8 mouse cellular contexts compared by ENCODE assay signal in genomic region chr7:44304463-44304774, GRCm38 (mm10). TPM values are rescaled to one million over a fixed set of nuclear protein-coding genes. Genes with fewer than 3 reads are reported as not detected.
DNase-seq lines count a peak whose midpoint lies in the region; ATAC-seq and TF ChIP-seq lines count a peak whose summit lies in the region.

No protein-coding gene starts in this region.

- no peaks in the 10 kb centered on the region for H3K9me3 ChIP-seq in heart, postnatal 0 days (replicated peaks; ENCODE audit: control insufficient read depth, low read length)
- no peaks in the 10 kb centered on the region for H3K9me3 ChIP-seq in hindbrain, embryonic 15.5 days
- H3K9me3 ChIP-seq in midbrain, embryonic 13.5 days = no peaks in the 10 kb centered on the region

- H3K4me2 ChIP-seq in heart, postnatal 0 days (ENCODE audit: low read depth, low read length) = peak overlapping the region; percentile 75
- peak overlapping the region; percentile 65 for H3K4me2 ChIP-seq in hindbrain, embryonic 15.5 days
- H3K4me2 ChIP-seq in midbrain, embryonic 13.5 days (replicated peaks) = peak overlapping the region; percentile 75

- H3K27ac ChIP-seq in heart, postnatal 0 days (ENCODE audit: low read depth) = peak overlapping the region; percentile 79
- peak overlapping the region; percentile 86 for H3K27ac ChIP-seq in bone marrow, adult 2 months (ENCODE audit: control insufficient read depth, insufficient read depth, low read depth, low read length, poor library complexity)
- peak overlapping the region; percentile 93 for H3K27ac ChIP-seq in hindbrain, embryonic 15.5 days (replicated peaks)
- H3K27ac ChIP-seq in midbrain, embryonic 13.5 days = peak overlapping the region; percentile 97

- TF ChIP-seq CTCF in heart, postnatal 0 days (IDR thresholded peaks at IDR 0.05; ENCODE audit: low read depth) = no peak
- TF ChIP-seq CTCF in bone marrow, adult 2 months (IDR thresholded peaks at IDR 0.05; ENCODE audit: control insufficient read depth, insufficient read depth, low read length) = no peak

- no peak for TF ChIP-seq POLR2A in bone marrow, adult 2 months (IDR thresholded peaks at IDR 0.05; ENCODE audit: borderline replicate concordance, control insufficient read depth, low read depth, low read length)

- peak overlapping the region; percentile 59 for H3K4me3 ChIP-seq in heart, postnatal 0 days (ENCODE audit: low read depth, low read length)
- peak overlapping the region; percentile 74 for H3K4me3 ChIP-seq in bone marrow, adult 2 months (replicated peaks; ENCODE audit: control insufficient read depth, low read depth, low read length)
- H3K4me3 ChIP-seq in hindbrain, embryonic 15.5 days = peak overlapping the region; percentile 69
- peak overlapping the region; percentile 74 for H3K4me3 ChIP-seq in midbrain, embryonic 13.5 days (replicated peaks)

- TF ChIP-seq EP300 in heart, postnatal 0 days (IDR thresholded peaks at IDR 0.05; ENCODE audit: low read depth) = no peak

- H3K27me3 ChIP-seq in heart, postnatal 0 days (ENCODE audit: control insufficient read depth, insufficient read depth, low read length) = peaks cover 8% of the 10 kb centered on the region; the same call in 1 of the 2 replicates
- H3K27me3 ChIP-seq in hindbrain, embryonic 15.5 days = no peaks in the 10 kb centered on the region
- H3K27me3 ChIP-seq in midbrain, embryonic 13.5 days = peaks cover 12% of the 10 kb centered on the region; the same call in 1 of the 2 replicates

- H3K4me1 ChIP-seq in heart, postnatal 0 days (ENCODE audit: control insufficient read depth, insufficient read depth) = 0 out of 2 replicates have a peak, but pooled peaks cover 4% of the 10 kb centered on the region
- no peaks in the 10 kb centered on the region; the same call in 1 of the 2 replicates for H3K4me1 ChIP-seq in bone marrow, adult 2 months (ENCODE audit: control insufficient read depth, insufficient read depth, low read length)
- H3K4me1 ChIP-seq in hindbrain, embryonic 15.5 days (replicated peaks) = peaks cover 16% of the 10 kb centered on the region
- peaks cover 20% of the 10 kb centered on the region for H3K4me1 ChIP-seq in midbrain, embryonic 13.5 days (replicated peaks)

- H3K9ac ChIP-seq in heart, postnatal 0 days (replicated peaks; ENCODE audit: low read depth, low read length) = peak overlapping the region; percentile 71
- H3K9ac ChIP-seq in hindbrain, embryonic 15.5 days = peak overlapping the region; percentile 87
- H3K9ac ChIP-seq in midbrain, embryonic 13.5 days (replicated peaks) = peak overlapping the region; percentile 94

- no peak for DNase-seq in heart, postnatal 0 days (ENCODE audit: low spot score)
- no peak for DNase-seq in heart, postnatal 25 days (ENCODE audit: low spot score)
- DNase-seq in MN1 (ENCODE audit: low spot score) = no peak
- no peak for DNase-seq in right cerebral cortex, postnatal 14 days
- DNase-seq in B cell, adult 2 months = no peak

- under 1% methylated on average over 25 of the region's 25 CpGs for WGBS in heart, postnatal 0 days
- 2% methylated on average over 25 of the region's 25 CpGs for WGBS in bone marrow, adult 2 months
- WGBS in hindbrain, embryonic 15.5 days = under 1% methylated on average over 25 of the region's 25 CpGs
- under 1% methylated on average over 25 of the region's 25 CpGs for WGBS in midbrain, embryonic 13.5 days

- ATAC-seq in heart, postnatal 0 days (ENCODE audit: insufficient read depth, low read depth) = peak; percentile 10
- ATAC-seq in hindbrain, embryonic 15.5 days (ENCODE audit: low FRiP score, low read depth) = peak; percentile 23; the same call in 1 of the 2 replicates
- ATAC-seq in midbrain, embryonic 13.5 days = peak; percentile 49; the same call in 1 of the 2 replicates

- no peaks in the 10 kb centered on the region for H3K36me3 ChIP-seq in heart, postnatal 0 days (replicated peaks; ENCODE audit: control insufficient read depth, insufficient read depth, low read length)
- no peaks in the 10 kb centered on the region for H3K36me3 ChIP-seq in hindbrain, embryonic 15.5 days
- H3K36me3 ChIP-seq in midbrain, embryonic 13.5 days = no peaks in the 10 kb centered on the region

- intact Hi-C loops in heart, postnatal 25 days (cut with DNase I) = loop anchor here (5.0 kb wide), 1 partner anchor 42 kb away; the partner anchor contains the start of gene Gm15517

RNA-seq across cellular contexts. Expression of gene Clec11a, which starts 2.3 kb away (rescaled TPM):
- total RNA-seq in heart, postnatal 0 days (2014; rRNA removed; ENCODE audit: low replicate concordance) = 1.4 and 1.7 TPM in 2 replicates
- polyA plus RNA-seq in heart, postnatal 0 days (2015; fragmentation: Nextera tagmentation; extraction: Ambion mirVana) = 1.00 and 1.3 TPM in 2 replicates
- 1 to 10 TPM in 1 of 2 experiments, under 1 TPM in 1; 0.87 to 1.0 TPM for total RNA-seq in heart, postnatal 25 days (2021)
- polyA plus RNA-seq in bone marrow, adult 2 months (2011; ENCODE audit: insufficient read depth, insufficient read length, low replicate concordance, missing spikeins) = 0.75 and 1.8 TPM in 2 replicates
- 3.0 and 3.4 TPM in 2 replicates for polyA plus RNA-seq in hindbrain, embryonic 15.5 days (2015; fragmentation: Nextera tagmentation; extraction: Ambion mirVana)
- 3.7 and 4.0 TPM in 2 replicates for polyA plus RNA-seq in midbrain, embryonic 13.5 days (2015; fragmentation: Nextera tagmentation; extraction: Ambion mirVana)

RNA-seq across cellular contexts. Expression of gene Shank1, which starts 5.6 kb away (rescaled TPM):
- total RNA-seq in heart, postnatal 0 days (2014; rRNA removed; ENCODE audit: low replicate concordance) = 0.19 and 0.61 TPM in 2 replicates
- polyA plus RNA-seq in heart, postnatal 0 days (2015; fragmentation: Nextera tagmentation; extraction: Ambion mirVana) = 0.33 and 0.36 TPM in 2 replicates
- 1 to 10 TPM; 1.6 to 2.0 TPM for total RNA-seq in heart, postnatal 25 days (2021)
- polyA plus RNA-seq in bone marrow, adult 2 months (2011; ENCODE audit: insufficient read depth, insufficient read length, low replicate concordance, missing spikeins) = 1.9 and 4.2 TPM in 2 replicates
- polyA plus RNA-seq in hindbrain, embryonic 15.5 days (2015; fragmentation: Nextera tagmentation; extraction: Ambion mirVana) = 38.7 and 42.3 TPM in 2 replicates
- polyA plus RNA-seq in midbrain, embryonic 13.5 days (2015; fragmentation: Nextera tagmentation; extraction: Ambion mirVana) = 26.0 and 26.4 TPM in 2 replicates

RNA-seq across cellular contexts. Expression of gene Gm15517, which starts 43.2 kb away (rescaled TPM):
- not detected in 2 replicates for total RNA-seq in heart, postnatal 0 days (2014; rRNA removed; ENCODE audit: low replicate concordance)
- not detected in 2 replicates for polyA plus RNA-seq in heart, postnatal 0 days (2015; fragmentation: Nextera tagmentation; extraction: Ambion mirVana)
- not detected for total RNA-seq in heart, postnatal 25 days (2021)
- polyA plus RNA-seq in bone marrow, adult 2 months (2011; ENCODE audit: insufficient read depth, insufficient read length, low replicate concordance, missing spikeins) = not detected in 2 replicates
- polyA plus RNA-seq in hindbrain, embryonic 15.5 days (2015; fragmentation: Nextera tagmentation; extraction: Ambion mirVana) = 1.2 TPM in 1 of 2 replicates, not detected in the other
- polyA plus RNA-seq in midbrain, embryonic 13.5 days (2015; fragmentation: Nextera tagmentation; extraction: Ambion mirVana) = not detected in 2 replicates

RNA-seq across cellular contexts. Expression of gene Acp4, which starts 47.2 kb away (rescaled TPM):
- not detected in 2 replicates for total RNA-seq in heart, postnatal 0 days (2014; rRNA removed; ENCODE audit: low replicate concordance)
- not detected in 2 replicates for polyA plus RNA-seq in heart, postnatal 0 days (2015; fragmentation: Nextera tagmentation; extraction: Ambion mirVana)
- total RNA-seq in heart, postnatal 25 days (2021) = not detected
- not detected in 2 replicates for polyA plus RNA-seq in bone marrow, adult 2 months (2011; ENCODE audit: insufficient read depth, insufficient read length, low replicate concordance, missing spikeins)
- not detected in 2 replicates for polyA plus RNA-seq in hindbrain, embryonic 15.5 days (2015; fragmentation: Nextera tagmentation; extraction: Ambion mirVana)
- polyA plus RNA-seq in midbrain, embryonic 13.5 days (2015; fragmentation: Nextera tagmentation; extraction: Ambion mirVana) = 0.09 TPM in 1 of 2 replicates, not detected in the other

RNA-seq across cellular contexts. Expression of gene 2410002F23Rik, which starts 57.9 kb away (rescaled TPM):
- 127 and 130 TPM in 2 replicates for total RNA-seq in heart, postnatal 0 days (2014; rRNA removed; ENCODE audit: low replicate concordance)
- polyA plus RNA-seq in heart, postnatal 0 days (2015; fragmentation: Nextera tagmentation; extraction: Ambion mirVana) = 38.1 and 53.1 TPM in 2 replicates
- 10 to 100 TPM; 14.1 to 14.5 TPM for total RNA-seq in heart, postnatal 25 days (2021)
- polyA plus RNA-seq in bone marrow, adult 2 months (2011; ENCODE audit: insufficient read depth, insufficient read length, low replicate concordance, missing spikeins) = 45.1 and 74.8 TPM in 2 replicates
- 193 and 221 TPM in 2 replicates for polyA plus RNA-seq in hindbrain, embryonic 15.5 days (2015; fragmentation: Nextera tagmentation; extraction: Ambion mirVana)
- 205 and 217 TPM in 2 replicates for polyA plus RNA-seq in midbrain, embryonic 13.5 days (2015; fragmentation: Nextera tagmentation; extraction: Ambion mirVana)
